Mouse (Mus musculus) cerebellum, adult (tissue): ENCODE results near the gene Timm29.
A peak's percentile ranks its signal among the peaks of the same experiment; 100 is the strongest.
"Not testable (repeated sequence)": the region's sequence is repeated elsewhere in the genome, so short reads cannot be mapped to it uniquely, and the experiment has no call there.

Experiments used
- ATAC-seq: cut with Nextera tagmentation; 2 replicates; pipeline ENCODE4 v1.9.2; 2017; ENCODE audit warnings: mild to moderate bottlenecking, moderate library complexity, mixed read lengths; ENCODE audit not compliant: insufficient number of reproducible peaks, low FRiP score, low TSS enrichment

Timm29 gene

DNA sequence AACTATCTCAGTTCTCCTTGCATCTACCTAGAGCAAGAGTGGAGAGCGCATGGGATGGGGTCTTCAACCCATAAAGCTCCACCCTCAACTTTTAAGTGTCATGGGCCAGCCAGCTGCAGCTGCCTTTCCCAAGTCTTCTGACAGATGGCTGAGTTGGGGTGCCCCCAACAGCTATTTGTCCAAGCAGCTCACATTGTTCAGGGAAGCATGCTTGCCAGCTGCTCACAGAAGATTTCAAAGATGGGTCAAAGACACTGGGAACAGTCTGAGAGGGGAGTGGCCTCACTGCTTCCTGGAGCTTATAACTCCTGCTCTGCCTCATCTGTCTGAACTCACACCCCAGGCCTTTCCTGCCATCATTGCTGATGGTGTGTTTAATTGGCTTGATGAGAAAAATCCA, 16.2 kb upstream of the Timm29 start:
- no peak for ATAC-seq

DNA sequence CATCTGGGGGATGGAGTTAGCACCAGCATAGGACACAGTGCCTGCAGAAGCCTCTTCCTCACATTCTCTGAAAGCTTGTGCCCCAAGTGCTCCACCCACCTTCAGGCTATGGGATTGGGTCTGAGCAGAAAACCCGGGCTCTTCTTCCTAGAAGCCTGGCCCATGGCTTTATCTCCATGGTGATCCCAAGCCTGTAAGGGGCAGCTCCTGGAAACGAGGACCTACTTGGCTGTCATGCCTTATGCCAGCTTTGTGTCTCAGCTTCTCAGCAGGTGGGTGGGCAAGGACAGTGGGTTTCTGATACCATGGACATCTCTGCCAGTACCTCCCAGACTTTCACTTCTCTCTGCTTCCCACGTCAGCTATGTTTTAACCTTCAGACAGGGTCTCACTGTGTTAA, 14.3 kb upstream of the Timm29 start:
- ATAC-seq, result no peak

DNA sequence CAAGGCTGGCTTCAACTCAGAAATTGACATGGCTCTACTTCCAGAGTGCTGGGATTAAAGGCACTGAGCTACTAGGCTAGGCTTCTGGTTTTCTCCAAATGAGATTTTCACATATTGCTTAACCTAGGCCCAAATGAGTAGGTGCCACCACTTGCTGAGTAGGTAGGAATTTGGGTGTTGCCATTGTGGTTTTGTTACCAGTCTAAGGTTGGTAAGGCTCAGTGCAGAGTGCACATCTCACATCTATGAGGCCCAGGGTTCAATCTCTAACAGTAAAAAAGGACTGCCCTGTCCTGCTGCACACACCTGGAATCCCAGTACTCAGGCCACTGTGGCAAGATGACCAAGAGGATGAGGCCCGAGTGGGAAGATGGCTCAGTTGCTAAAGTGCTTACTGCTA, 7.1 kb upstream of the Timm29 start:
- ATAC-seq, result no peak

DNA sequence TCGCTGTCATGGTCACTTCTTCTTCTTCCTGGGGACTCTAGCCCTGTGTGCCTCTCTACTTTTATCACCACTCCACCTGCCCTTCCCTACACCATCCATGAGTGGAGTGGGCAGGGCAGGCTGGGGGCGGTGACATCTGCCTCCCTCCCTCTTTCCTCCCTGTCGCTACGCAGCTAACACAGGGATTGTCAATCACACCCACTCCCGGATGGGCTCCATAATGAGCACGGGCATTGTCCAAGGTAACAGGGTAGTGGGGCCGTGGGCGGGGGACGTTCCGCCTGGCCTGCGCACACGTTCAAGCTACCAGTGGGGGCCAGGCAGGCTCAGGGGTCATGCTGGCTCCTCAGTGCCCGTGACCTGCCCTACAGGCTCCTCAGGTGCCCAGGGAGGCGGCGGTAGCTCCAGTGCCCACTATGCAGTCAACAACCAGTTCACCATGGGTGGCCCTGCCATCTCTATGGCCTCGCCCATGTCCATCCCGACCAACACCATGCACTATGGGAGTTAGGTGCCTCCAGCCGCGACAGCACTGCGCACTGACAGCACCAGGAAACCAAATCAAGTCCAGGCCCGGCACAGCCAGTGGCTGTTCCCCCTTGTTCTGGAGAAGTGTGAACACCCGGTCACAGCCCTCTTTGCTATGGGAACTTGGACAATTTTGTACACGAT, 4.7 kb upstream of the Timm29 start:
- no peak for ATAC-seq

DNA sequence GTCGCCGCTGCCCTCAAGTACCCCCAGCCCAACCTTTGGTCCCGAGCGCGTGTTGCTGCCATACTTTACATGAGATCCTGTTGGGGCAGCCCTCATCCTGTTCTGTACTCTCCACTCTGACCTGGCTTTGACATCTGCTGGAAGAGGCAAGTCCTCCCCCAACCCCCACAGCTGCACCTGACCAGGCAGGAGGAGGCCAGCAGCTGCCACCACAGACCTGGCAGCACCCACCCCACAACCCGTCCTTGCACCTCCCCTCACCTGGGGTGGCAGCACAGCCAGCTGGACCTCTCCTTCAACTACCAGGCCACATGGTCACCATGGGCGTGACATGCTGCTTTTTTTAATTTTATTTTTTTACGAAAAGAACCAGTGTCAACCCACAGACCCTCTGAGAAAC, 4.2 kb upstream of the Timm29 start:
- ATAC-seq, result no peak

DNA sequence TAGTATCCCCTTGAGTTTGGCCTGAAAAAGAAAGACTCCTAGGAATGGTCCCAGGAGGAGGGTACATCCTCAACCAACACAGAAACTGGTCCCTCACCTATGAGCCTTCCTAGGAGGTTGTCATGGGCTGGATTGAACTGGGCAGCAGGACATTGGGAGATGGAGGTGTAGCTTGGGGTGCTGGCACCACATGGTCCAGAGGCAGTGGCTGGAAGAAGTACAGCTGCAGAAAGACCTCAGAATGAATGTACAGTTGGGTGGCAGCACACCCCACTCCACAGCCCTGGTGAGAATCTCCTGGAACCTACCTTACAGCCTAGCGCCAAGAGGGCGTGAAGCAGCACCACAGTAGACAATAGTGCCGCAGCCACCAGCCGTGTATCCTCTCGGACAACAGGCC, 3.0 kb upstream of the Timm29 start:
- no peak for ATAC-seq

DNA sequence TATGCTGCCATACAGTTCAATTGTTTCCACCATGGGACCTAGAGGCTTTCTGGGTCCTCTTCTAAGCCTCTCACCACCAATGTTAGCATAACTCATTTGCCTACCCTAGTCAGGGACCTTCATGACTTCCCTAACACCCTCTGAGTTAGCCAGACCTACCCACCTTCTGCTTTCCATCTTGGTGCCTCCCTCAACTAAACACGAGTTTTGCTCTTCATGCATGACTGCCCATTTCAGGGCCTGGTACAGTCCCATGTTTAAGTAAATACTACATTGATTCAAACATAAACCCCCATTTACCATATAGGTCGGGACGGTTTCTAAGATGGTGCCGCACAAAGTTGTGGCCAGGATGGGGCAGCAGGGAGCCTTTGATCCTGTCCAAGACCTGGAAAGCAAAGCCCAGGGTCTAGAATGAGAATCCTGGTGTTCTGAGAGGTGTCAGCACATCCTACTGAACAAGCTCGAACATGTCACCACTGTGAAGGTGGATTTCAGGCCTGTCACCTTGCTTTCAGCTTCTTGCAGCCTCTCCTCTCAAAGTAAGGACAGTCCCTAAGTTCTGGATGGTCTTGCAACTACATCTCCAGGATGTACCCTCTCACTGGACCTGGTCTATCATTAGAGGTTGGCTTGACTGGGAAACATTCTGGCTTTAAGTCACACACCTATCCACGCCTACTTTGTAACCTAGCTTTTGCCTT, 1.2 kb upstream of the Timm29 start:
- no peak for ATAC-seq

DNA sequence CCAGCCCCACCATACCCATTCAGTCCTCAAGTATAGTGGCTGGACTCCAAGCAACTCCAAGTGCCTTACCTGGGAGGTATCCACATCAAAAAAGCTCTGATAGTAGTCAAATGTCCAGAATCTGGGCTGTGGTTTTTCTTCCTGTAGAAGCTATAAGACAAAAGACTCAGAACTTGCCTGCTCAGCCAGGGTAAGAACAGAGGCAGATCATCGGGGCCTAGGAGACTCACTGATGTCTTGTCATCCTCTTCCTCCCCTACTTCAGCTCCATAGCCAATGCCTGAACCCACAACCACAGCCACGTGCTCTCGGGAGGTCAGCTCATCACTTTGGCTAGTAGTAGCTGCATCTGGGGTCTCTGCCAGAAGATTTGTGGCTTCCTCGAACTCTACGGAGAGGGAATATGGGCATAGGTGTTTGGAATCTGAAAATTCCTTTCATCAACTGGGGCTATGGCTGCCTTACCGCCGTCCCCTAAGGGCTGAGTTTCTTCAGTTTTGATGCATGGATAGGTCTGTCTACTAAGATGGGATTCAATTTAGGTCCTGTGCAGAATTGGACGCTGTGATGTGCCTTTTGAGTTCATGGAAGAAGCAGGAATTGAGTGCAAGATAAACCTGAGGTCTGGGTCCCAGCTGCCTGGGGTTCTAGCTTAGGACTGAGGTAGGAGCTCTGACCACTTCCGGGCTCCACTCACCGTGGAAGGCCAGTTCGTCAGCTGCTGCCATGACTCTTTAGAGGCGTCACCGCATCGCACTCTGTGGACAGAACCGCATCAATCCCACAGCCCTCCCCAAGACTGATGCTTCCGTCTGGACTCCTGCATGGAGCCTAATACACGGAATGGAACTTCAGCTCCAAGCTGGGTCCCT, 455 bp upstream of the Timm29 start:
- peak; percentile 43 for ATAC-seq

DNA sequence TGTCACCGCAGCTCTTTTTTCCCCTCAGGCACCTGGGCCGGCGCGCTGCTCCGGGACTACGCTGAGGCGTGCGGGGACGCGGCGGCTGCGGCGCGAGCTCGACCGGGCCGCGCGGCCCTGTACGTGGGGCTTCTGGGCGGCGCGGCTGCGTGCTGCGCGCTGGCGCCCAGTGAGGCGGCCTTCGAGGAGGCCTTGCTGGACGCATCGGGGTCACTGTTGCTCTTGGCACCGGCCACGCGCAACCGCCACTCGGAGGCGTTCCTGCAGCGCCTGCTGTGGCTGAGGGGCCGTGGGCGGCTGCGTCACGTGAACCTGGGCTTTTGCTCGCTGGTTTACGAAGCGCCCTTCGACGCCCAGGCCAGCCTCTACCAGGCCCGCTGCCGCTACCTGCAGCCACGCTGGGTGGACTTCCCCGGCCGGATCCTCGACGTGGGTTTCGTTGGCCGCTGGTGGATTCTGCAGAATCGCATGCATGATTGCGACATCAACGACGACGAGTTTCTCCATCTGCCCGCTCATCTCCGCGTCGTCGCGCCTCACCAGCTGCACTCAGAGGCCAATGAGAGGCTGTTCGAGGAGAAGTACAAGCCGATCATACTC, 700 bp downstream of the Timm29 start:
- no peak; the same call in none of the 2 replicates for ATAC-seq

DNA sequence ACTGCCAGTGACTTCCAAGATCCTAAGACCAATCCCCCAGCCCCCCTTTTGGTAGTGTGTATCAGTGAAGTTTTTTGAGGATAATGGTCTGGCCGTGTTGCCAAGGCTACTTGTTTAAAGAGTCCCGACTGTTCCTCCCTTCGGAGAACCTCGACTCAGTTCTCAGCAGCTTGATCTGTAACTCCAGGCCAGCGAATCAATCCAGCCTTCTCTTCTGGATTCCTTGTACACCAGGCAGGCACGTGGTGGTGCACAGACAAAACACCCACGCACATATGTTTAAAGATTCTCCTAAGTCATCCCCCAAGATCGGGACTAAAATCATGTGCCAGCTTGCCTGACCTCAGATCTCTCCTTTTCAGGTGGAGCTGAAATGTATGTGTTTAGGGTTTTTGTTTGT, 1.8 kb downstream of the Timm29 start:
- ATAC-seq, result not testable (repeated sequence)

DNA sequence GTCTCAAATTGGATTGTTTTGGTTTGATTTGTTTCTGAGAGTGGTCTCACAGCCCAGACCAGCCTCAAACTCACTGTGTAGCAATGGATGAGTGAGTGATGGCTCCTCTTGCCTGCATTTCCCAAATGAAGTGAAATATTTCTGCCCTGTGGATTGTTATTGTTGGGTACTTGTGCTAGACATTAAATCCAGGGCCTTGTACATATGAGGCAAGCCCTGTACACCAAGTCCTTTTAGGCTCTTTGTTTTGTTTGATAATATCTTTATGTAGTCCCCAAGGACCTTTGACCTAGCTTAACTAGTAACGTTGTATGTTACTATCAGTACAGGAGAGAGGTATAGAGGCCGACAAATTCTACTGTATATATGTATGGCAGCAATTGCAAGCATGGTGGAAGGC, 2.3 kb downstream of the Timm29 start:
- ATAC-seq, result no peak

DNA sequence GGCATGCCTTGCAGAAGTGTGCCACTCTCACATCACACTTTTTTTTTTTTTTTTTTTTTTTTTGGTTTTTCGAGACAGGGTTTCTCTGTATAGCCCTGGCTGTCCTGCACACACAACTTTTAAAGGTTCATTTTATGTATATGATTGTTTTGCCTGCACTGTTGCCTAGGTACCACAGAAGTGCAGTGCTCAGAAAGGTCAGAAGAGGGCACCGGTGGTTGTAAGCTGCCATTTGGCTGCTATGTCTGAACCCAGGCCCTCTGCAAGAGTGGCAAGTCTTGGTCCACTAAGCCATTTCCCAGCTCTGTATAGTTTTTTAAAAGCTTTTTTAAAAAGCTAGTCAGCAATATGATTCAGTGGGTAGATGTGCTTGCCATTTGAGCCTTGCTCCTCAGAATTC, 5.7 kb downstream of the Timm29 start:
- ATAC-seq, result no peak

DNA sequence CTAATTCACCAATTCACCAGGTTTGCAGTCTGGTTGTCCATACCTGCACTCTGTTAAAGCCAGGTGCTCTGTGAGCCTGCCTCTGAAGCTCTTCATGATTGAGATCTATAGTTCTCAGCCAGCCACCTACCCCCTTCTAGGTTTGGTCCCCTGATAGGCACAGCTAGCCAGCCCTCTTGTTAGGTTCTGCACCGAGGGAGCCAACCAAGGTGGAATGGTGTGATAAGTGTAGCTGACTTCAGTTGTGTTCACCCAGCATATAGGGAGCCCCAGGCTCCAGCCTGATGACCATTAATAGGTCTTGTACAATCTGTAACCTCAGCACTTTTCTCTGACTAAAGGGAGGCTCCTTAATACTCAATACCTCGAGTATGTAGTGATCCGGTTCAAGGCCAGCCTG, 7.7 kb downstream of the Timm29 start:
- ATAC-seq, result no peak

DNA sequence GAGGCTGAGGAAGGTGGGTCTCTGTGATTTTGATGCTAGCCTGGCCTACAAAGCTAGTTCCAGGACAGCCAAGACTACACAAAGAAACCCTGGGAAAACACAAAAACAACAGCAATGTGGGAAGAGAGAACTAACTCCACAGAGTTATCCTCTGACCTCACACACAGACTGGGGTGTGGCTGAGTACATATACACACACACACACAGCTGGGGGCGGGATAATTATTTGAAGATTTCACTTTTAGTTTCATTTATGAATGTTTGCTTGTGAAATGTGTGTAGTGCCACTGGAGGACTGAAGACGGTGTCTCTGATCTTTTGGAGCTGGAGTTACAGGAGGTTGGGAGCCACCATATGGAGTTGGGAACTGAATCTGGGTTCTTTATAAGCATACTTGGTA, 8.6 kb downstream of the Timm29 start:
- ATAC-seq, result no peak

DNA sequence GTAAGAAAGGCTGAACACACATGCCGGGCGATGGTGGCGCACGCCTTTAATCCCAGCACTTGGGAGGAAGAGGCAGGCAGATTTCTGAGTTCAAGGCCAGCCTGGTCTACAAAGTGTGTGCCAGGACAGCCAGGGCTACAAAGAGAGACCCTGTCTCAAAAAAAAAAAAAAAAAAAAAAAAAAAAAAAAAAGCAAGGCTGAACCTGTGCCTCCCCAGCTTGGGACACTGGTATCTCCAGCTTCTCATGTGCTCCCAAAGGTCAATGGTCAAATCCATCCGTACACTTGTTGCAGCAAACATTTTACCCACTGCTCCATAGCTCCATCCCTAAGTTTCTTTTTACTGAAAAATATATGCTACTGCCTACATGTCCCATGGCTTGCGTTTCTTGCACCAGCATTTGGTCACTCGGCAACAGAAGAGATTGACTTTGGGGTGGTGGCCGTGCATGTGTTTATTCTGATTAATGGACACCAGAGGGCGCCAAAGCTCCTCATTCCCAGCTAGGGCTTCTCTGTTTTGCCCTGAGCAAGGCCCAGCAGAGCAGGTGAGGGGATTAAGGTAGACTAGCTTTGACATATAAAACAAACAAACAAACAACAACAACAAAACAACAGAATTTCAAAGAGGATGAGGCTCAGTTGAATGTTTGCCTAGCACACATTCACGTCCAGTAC, 9.3 kb downstream of the Timm29 start:
- ATAC-seq, result peak; percentile 72; the same call in 1 of the 2 replicates

DNA sequence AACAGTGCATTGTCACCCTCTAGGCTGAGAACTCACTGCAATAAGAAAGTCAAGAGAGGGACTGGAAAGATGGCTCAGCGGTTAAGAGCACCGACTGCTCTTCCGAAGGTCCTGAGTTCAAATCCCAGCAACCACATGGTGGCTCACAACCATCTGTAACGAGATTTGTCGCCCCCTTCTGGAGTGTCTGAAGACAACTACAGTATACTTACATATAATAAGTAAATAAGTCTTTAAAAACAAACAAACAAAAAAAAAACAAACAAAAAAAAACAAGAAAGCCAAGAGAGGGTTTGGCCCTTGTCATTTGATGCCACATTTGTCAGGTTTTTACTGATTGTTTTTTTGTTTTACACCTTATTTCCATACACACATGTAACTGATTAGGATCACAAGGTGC, 11.6 kb downstream of the Timm29 start:
- ATAC-seq, result no peak

DNA sequence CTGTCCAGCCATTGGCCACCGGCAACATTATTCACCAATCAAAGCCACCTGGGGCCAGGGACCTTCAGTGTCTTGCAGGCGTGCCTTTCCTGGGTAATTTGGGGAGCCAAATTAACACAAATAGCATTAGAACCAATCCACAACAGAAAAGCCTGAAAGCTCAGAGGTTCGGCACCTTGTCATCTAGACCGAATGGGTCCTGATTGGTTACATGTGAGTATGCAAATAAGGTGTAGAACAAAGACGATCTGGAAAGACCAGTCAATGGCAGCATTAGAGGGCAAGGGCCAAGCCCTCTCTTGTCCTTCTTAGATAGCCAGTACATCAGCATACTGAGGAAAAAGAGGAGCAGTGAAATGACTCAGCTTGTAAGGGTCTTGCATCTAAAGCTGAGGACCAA, 13.3 kb downstream of the Timm29 start:
- ATAC-seq, result no peak

DNA sequence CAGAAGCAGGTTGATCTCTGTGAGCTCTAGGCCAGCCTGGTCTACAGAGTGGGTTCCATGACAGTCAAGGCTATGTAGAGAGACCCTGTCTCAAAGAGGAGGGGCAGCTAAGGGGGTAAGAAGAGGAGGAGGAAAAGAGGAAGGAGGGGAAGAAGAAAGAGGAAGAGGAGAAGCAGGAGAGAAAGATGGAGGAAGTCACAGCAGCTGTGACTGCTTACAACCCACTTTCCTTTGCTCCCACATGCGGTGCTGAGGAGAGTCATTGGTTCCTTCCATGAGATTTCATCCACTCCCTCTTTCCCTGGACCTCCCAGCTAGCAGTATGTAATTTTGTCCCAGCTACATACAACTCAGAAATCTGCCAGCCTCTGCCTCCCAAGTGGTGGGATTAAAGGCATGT, 14.1 kb downstream of the Timm29 start:
- ATAC-seq, result no peak

DNA sequence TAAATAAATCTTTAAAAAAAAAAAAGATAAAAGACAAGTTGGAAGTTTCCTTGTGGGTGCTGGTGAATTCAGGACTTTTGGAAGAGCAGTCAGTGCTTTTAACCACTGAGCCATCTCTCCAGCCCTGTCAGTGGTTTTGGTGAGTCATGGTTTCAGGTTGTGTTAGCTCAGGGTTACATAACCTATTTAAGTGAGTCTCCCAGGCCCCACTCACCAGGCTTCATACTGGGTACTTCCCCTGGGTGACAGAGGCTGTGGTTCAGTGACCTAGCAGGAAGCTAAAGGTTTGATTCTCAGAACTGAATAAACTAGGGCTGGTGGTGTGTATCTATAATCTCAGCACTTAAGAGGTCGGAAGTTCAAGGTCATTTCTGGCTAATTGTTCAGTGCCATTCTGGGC, 17.3 kb downstream of the Timm29 start:
- no peak for ATAC-seq

DNA sequence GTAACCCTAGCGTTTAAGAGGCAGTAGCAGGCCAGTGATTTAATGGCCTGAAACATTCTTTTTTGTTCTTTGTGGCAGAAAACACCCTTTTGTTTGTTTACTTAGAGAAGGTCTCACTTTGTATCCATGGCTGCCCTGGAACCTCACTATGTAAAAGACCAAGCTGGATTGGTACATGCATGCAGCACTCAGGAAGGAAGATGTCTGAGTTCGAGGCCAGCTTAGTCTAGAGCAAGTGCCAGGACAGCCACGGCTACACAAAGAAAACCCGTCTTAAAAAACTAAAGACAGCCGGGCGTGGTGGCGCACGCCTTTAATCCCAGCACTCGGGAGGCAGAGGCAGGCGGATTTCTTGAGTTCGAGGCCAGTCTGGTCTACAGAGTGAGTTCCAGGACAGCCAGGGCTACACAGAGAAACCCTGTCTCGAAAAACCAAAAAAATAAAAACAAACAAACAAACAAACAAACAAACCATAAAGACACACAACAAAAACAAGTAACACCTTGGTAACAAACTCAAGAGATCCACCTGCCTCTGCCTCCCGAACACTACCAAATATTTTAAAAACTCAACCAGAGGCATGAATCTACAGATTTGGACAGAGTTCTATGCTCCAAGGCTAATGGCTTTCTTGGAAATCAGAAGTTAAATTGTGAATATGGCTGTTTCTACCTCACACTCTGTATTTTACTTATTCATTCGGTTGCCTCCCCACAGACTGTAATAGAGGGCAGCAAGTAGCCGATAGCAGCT, 22.5 kb downstream of the Timm29 start:
- no peak for ATAC-seq
